Mouse (Mus musculus) heart, adult 9 months (tissue): ENCODE measurements around the gene Hist2h3c2.
A peak's percentile ranks its signal among the peaks of the same experiment; 100 is the strongest.
"Not testable (repeated sequence)": the region's sequence is repeated elsewhere in the genome, so short reads cannot be mapped to it uniquely, and the experiment has no call there.

Source experiments
- DNase-seq, 2 experiments: peaks; one replicate each; pipeline ENCODE4 v3.0.0; 2022; ENCODE audit warnings: low spot score in 2 of 2

Gene Hist2h3c2

DNA sequence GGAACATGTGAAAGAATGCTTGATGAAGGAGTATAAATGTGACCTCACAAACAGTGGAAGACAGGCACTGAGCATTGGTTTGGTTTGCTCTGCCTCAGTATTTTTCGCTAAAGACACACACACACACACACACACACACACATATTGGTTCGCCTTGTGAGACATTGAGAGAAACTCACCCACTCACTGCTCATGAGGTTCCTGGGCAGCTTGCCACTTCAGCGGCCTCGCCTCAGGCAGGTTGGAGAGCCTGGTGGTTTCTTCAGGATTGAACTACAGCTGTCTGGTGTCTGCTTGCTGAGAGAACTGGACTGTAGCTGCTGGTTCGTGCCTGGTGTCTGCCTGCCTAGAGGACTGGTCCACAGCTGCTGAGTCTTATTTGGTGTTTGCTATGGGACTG, 21.3 kb upstream of the Hist2h3c2 start:
- no peak for DNase-seq

- DNase-seq: no peak
These were observed 18.3 kb upstream of the Hist2h3c2 start for GRCm38 (mm10) chr3:96257190-96257589.

DNA sequence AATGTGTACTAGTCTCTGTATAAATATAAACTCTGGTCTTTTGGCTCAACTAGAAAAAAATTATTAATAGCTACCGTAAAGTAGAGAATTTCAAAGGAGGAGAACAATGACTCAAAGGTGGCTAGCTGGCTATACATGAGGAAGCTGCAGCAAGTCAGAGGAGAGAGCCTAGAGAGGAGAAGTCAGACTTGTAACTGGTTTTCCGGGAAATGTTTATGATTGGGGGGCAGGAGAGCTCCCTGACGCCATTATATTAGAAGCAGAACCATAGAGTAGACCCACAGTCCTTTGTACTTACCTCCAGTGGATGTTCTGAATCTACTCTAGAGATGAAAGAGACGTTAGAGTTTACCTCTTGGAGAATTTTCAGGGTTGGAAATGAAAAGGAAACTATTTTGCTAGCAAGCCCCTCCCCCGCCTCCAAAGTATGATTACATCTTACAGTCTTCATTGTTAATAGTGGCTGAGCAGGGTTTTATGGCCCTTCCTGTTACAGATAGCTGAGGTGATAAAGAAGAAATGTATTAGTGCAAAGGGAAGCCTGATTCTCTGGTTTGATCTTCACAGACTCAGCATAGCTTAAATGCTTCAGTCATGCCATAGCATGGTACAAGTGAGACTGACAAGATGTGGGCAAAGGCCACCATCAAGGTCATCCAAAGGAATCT, 17.1 kb upstream of the Hist2h3c2 start:
- no peak for DNase-seq

DNA sequence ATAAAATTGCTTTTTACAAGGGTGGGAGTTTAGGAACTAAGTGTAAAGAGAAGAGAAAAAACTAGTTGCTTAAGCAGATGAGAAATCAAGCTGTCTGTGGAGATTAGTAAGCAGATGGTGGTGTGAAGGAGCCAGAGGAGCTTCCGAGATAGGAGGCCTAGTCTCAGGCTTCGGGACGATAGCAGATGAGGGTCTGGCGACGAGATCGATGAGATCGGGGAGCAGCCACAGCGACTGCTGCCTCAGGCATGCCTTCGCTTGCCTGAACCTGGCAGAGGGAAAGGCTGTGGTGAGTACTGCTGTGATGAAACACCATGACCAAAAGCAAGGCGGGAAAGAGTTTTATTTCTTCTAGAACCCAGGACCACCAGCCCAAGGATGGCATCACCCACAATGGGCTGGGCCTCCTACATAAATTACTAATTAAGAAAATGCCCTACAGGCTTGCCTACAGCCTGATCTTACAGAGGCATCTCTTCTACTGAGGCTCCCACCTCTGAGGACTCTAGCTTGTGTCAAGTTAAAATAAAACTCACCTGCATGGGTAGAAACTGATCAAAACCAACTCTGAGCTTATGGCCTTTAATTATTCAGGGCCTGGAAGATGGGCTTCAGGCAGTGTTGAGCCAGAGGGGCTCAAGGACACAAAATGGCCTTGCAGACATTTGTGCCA, 15.9 kb upstream of the Hist2h3c2 start:
- DNase-seq: no peak

DNA sequence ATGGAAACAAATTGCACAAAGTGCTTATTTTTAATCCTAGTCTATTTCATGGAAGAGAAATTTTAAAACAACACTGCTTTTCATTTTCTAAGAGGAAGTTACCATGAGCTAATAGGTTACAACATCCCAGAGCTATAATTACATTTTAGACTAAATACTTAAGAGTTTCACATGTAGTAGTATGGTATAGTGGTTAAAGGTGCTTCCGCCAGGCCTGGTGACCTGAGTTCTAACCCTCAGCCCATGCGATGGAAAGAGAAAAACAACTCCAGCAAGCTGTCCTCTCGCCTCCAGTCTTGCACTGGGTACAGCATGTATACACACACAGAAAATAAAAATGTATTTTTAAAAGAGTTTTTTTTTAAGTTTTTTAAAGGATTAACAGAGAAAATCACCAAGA, 12.9 kb upstream of the Hist2h3c2 start:
- DNase-seq: no peak

DNA sequence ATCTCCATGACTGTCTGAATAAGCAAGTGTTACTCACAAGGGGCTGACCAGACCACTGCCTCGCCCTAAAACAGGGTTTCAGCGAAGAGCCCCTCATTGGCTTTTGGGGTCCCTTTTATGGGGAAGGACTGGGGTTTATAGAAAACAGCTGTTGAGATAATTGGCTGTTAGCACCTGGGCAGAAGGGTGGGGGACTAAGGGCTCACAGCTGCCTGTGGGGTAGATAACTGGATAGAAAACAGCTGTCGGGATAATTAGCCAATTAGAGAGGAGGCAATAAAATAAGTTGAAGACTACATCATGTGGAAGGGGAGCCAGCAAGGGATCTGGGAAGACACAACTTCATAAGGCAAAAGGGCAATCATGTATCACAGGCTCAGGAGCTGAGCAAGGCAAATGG, 12.0 kb upstream of the Hist2h3c2 start:
- no peak for DNase-seq

DNA sequence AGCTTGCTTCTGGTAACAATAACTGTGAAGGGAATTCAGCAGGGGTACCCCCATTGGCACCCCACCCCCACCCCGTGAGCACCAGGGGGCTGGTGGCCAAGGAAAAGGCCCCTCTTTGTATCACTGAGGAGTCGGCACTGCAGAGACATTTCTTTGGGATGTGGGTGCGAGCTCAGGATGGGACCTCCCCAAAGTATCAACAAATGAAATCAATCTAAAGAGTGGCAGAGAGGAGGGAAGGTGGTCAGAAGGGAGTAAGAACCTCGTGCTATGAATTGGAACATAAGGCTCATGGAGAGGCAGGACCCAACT, 10.1 kb upstream of the Hist2h3c2 start:
- DNase-seq: no peak

GRCm38 (mm10) chr3:96248141-96249033, 9.5 kb upstream of the Hist2h3c2 start:
- DNase-seq: no peak

- DNase-seq: no peak
These were observed 8.6 kb upstream of the Hist2h3c2 start for GRCm38 (mm10) chr3:96247356-96248140.

DNA sequence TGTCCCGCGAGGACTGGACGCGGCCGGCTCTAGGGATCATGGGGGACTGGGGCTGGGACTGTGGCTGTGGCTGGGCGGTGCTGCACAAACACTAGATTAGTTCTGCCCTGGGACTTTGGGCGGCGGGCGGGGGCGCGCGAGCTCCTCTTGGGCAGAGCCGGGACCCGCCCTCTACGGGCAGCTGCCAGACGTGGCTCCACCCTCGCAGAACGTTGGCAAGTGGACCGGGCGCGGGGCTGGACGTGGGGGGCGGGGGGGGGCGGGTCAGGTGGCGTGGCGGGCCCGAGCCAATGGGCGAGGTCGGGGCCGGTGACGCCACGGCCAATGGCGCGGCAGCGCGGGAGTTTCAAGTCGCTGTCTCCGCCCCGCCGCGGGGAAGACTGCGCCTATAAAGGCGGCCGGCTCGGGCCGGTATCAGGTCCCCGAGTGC, 7.5 kb upstream of the Hist2h3c2 start, which contains the start of gene Hist2h3c1:
TSS of gene Hist2h3c1 (plus strand) at position 259 of the 430 bp plus-strand sequence.
- DNase-seq: not testable (repeated sequence)

DNA sequence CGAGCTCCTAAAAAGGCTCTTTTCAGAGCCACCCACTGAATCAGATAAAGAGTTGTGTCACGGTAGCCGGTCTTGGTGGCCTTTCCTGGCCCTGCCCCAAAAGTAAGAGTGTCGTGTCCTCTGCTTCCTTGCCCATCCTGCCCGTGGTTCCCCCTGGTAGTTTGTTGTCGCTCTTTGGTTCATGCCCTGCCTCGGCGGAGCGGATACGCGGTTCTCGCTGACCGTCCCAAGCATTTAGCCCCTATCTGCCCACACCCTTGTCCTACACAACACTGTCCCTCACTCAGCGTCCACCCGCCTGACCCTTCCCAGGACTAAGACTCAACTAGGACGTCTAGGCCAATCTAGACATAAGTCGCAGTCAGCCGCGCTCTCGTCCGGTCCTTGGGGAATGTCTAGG, 7.1 kb upstream of the Hist2h3c2 start:
- DNase-seq: not testable (repeated sequence)

GRCm38 (mm10) chr3:96245003-96245886, 6.3 kb upstream of the Hist2h3c2 start, which contains the start of gene Hist2h2aa1:
TSS of gene Hist2h2aa1 (plus strand) at chr3:96245497.
- DNase-seq: peak; percentile 91 to 93

GRCm38 (mm10) chr3:96243921-96244572, 5.1 kb upstream of the Hist2h3c2 start:
- peak; percentile 28 to 53 for DNase-seq

GRCm38 (mm10) chr3:96240799-96241197, 1.9 kb upstream of the Hist2h3c2 start:
- DNase-seq: no peak

- DNase-seq: peak; percentile 97
These were observed 1.2 kb upstream of the Hist2h3c2 start, which contains the start of gene Hist2h2aa2 for GRCm38 (mm10) chr3:96239949-96240798. TSS of gene Hist2h2aa2 (minus strand) at chr3:96240276.

DNA sequence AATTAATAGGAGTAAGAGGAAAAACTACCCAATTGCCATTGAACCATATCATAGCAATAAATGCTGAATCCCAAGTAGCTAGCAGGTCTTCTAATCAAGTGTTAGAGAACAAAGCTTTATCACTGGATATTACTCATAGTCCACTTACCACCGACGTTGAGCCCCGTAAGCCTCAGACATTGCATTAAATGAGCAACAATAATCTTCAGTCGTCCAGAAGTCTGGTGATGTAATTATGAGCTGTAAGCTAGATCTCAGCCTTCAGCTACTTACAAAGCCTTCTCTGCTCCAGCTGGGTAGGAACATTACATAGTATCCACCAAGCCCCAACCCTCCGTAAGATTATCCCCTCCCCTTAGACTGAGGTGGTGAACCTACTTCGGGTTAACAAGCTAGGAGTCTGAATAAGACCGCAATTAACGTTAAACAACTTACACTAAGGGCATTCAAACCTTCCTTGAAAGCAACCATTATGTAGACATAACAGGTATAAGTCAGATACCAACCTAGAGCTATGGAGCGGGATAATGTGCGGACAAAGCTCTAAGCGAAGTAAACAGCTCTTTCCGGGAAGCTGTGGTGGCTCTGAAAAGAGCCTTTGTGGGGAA, 919 bp downstream of the Hist2h3c2 start:
- no peak for DNase-seq

DNA sequence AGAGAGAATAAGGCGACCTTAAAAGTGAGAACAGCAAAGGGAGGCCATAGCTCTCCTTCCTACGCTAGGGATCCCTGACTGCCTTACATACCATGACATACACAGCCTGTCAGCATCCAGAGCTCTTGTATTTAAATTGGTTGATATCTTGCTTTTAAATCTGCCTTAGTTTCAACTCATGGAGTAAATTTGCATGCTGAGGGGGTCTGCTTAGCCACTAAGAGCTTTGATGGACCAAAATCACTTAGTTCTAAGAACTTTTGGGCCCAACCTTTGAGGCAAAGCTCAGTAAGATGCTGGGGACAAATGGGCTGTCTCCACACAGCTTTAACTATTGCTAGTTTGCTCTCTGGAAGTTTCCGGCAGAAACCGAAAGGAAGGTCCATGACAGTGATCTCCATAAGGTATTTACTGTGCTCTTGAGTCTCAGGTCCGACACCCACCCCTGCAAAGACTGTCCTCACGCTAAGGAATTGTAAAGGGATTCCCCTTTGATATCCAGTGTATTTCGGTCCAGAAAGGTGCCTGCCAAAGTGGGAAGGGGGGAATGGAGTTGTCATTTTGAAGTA, 1.5 kb downstream of the Hist2h3c2 start:
- DNase-seq: no peak

DNA sequence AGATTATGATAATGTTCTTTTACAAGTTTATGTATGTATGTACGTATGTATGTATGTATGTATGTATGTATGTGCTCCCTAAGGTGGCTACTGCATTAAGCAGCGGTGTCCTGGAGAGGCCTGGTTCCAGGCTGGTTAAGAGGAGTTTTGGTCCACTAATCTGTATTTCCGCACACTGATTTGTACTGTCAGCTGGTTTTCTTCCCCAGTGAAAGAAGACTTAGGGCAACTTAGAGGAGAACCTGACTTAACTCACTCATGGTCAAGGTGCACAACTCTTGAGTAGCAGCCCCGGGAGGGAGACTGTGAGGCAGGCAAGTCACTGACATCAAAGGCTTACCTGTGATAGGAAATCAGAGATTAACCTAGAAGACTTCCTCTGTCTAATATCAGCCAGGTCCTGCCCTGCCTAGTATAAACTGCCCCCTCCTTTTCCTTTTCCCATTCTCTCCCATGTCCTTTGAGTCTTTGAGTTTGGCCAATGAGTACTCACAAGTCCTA, 2.0 kb downstream of the Hist2h3c2 start:
- no peak for DNase-seq
